Mouse (Mus musculus) brain, embryonic 14.5 days (tissue): ENCODE measurements around the gene Tekt3. TPM values are rescaled to one million over a fixed set of nuclear protein-coding genes. Genes with fewer than 3 reads are reported as not detected.

Experiments
- DNase-seq: peaks from one replicate; pipeline ENCODE4 v3.0.0-alpha.2; 2011; ENCODE audit warnings: low read depth
- CTCF ChIP-seq: fragments of 200-500 bp; IDR thresholded peaks from 2 replicates; pipeline ENCODE4 v1.5.1; 2012; ENCODE audit warnings: inconsistent platforms, mild to moderate bottlenecking, moderate library complexity, borderline replicate concordance; ENCODE audit not compliant: insufficient read depth, insufficient read length; ENCODE audit errors: extremely low read depth
- POLR2A ChIP-seq: fragments of 200-500 bp; IDR thresholded peaks from 2 replicates; pipeline ENCODE4 v1.6.1; 2012; ENCODE audit warnings: mild to moderate bottlenecking, inconsistent platforms, borderline replicate concordance; ENCODE audit not compliant: poor library complexity, insufficient read depth, insufficient read length, severe bottlenecking; ENCODE audit errors: extremely low read depth
- polyA plus RNA-seq: library from polyadenylated mRNA; depleted of rRNA; stranded (reverse); fragments of >200 nt; gene quantifications from 2 replicates; pipeline ENCODE4 v1.2.3, GENCODE M21; 2012

Tekt3 gene
- polyA plus RNA-seq, 1 experiment = not detected

DNA sequence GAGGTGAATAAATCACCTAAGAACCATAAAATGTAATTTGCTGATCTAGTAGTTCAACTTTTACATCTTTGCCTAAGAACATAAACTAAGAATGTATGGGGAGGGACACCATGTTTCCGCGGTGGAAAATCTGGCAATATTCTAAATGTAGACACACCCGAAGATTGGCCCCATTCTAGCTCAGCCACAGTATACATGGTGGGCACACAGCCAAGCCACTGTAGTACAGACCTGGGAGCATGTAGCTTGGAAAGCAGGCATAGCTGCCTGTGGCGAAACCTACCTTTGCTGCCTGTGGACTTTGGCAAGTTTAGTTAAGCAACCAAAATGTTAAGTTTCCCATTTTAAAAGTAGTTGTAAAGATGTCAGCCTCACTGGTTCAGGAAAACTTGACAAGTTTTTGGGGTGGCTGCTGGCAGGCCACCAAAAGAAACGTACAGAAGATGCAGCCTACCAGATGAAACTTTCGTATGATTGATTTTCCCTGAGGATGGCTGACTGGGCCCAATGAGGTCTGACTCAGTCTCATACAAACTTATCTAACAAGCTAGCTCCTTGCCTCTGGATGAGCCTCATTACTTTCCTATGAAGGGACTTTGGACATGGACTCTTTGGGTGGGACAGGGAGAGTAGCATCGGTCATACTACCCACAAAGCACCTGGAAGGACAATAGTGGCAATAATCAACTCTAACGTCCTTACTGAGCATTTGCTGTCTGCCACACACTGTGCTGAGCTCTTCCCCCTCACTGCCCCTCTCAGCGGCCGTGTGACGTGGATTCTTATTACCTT lies 25.8 kb upstream of the Tekt3 start:
- TF ChIP-seq CTCF = no peak
- DNase-seq = no peak

DNA sequence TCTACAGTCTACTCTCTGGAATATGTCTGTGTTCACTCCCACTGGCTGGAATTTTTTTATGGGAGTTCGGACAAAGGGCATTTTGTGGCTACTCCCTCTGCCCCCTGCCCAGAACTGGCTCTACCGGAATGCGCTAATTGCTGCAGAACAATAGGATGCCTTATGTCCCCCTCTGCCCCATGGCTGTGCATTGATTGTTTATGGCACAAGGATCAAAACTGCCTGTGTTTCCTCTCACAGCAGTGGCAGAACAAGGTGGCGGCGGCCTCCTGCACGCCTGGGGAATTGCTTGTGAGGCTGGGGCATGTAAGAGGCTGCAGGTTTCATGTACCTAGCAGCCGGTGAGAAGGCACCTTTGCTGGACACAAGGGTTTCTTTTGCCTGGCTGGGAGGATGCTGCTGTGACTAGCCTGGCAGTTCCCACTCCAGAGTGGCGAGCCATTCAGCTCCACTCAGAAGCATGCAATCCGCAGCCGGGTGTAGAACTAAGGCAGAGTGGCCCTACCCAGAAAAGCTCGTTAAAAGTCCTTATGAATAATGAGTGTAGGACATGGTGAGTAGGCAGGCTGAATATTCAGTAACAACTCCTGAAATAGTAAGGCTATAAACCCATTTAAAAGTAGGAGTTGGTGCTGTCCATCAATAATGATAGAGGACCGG lies 21.3 kb upstream of the Tekt3 start:
- no peak for TF ChIP-seq CTCF
- TF ChIP-seq POLR2A = no peak
- peak; percentile 24 for DNase-seq

DNA sequence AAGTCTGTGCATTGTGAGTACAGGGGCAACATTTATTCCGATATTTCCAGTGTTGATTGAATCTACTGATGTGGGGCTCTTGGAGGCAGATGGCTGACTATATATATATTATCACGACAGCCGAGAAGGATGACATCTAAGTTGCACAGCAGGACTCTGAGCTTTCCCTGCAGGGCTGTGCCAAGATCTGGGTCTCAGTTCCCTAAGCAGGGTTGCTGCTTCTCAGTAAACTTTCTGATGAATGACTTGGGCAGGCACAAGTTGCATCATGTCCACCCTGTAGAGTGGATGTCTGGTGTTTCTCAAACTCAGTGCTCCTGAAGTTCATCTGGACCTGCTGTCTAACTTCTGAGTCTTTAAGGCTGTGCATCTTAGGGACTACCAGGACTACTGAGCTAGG lies 15.7 kb upstream of the Tekt3 start:
- TF ChIP-seq CTCF (no peak), POLR2A (no peak)
- DNase-seq = no peak

DNA sequence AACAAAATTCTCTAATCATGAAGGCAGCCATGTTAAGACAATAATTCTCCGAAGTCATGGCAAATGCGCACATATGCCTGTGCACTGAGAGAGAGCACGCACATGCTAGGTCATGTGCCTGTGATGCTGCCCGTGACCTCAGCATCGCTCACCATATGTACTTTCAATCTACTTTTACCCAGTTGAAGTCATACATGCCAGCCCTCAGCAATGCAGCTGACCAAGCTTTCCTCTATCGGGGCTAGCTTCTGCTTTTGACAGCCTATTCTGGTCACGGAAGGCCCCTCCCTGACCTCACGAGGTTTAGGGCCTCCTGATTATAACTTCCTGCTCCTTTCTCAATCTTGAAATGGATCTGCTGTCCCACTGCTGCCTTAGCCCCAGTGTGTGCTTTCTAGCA lies 15.1 kb upstream of the Tekt3 start:
- DNase-seq = no peak
- no peak for TF ChIP-seq CTCF
- no peak for TF ChIP-seq POLR2A

DNA sequence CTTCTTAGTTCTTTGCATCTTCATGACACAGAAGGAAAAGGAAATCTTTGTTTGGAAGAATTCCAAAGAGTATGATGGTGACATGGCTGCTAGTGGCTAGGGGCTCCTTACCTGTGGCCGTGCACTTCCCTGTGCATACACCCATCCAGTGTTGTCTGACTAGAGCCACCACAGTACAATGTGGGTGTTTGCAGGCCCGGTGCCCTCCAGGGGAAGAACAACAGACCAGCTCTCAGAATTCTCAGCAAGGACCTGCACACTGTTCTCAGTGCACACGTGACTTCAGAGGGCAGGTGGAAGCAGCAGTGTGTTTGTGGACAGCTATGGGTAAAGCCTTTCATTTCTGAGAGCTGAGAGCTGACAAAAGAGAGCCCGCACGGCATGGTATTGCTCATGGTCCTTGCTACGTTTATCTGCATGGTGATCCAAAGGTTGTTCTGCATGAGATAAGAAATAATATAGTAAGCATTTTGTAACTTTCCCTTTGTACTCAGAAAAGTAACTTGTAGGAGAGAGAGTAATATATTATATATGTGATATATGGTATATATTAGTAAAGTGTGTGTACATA lies 11.0 kb upstream of the Tekt3 start:
- no peak for TF ChIP-seq CTCF
- TF ChIP-seq POLR2A = no peak
- DNase-seq = no peak

DNA sequence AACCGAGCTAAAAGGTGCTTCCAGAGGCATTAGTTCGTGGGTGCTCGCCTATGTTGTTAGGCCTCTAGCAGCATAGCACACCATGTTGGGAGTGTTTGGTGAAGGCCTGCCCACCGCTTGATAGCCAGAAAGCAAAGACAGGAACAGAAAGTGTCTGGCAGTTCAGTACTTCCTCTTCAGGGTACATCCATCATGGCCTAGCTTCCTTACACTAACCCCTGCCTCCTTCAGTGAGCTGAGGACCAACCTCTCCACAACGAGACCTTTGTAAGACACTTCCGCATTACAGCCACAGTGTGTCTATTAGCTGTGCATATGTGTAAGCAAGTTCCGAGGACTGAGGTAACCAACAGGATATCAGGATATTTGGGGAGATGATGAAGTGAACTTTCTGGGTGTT lies 10.4 kb upstream of the Tekt3 start:
- TF ChIP-seq POLR2A = no peak
- no peak for TF ChIP-seq CTCF
- no peak for DNase-seq

DNA sequence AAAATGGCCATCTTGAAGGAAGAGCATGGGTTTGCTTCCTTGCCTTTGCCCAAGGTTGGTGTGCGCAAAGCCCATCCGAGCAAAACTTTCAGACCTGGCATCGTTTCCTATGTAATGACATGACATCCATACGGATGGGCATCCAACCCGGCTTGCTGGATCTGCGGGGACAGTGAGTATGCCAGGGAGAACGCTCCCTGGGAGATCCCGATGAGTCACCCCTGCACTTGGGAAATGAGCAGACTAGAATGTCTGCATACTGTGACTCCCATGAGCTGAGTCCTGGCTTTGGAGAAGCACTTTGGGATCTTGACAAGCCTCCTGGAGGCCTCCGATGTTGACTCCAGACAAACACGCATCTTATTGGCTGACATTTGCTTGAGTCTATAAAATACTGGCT lies 9.5 kb upstream of the Tekt3 start:
- DNase-seq = no peak
- no peak for TF ChIP-seq POLR2A
- TF ChIP-seq CTCF = no peak

DNA sequence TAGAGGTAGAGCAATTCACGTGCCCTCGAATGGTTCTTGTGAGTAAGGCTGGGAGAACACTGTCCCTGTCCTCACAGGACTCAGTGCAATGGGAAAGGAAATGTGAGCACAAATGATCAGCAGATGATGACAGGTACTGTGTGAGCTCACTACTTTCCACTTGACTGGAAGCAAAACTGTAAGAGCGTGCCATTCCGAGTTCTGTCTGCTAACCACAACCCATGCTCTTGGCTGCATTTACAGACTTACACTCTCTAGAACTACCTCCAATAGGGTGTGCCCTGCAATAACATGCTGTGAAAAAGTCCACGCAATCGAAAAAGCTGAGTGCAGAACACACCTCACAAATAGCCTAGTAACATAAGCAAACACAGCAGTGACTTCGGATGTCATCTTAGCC lies 5.9 kb upstream of the Tekt3 start:
- no peak for DNase-seq
- TF ChIP-seq CTCF = no peak
- no peak for TF ChIP-seq POLR2A

DNA sequence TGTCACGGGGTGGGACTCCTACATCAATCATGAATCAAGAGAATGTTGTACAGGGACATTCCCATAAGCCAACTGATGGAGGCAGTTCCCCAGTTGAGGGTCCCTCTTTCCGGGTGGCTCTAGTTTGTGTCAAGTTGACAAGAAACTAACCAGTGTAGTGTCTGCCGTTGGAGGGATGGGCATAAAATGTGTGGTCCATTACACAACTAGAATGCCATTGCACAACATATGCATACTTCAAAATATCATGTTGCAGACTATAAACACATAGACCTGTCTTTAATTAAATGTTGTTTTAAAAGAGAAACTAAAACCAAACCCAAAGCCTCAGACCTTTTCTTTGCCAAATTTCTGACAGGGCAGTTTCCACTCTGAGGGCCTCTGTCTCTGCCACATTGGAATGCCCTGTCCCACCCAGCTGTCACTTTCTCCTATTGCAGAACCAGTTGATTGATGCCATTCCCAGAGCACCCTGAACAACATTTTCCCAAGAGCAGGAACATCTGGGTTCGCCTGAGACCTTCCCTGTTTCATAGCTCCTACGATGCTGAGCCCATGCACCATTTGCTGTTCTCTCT lies 3.0 kb upstream of the Tekt3 start:
- TF ChIP-seq CTCF (no peak), POLR2A (no peak)
- no peak for DNase-seq

DNA sequence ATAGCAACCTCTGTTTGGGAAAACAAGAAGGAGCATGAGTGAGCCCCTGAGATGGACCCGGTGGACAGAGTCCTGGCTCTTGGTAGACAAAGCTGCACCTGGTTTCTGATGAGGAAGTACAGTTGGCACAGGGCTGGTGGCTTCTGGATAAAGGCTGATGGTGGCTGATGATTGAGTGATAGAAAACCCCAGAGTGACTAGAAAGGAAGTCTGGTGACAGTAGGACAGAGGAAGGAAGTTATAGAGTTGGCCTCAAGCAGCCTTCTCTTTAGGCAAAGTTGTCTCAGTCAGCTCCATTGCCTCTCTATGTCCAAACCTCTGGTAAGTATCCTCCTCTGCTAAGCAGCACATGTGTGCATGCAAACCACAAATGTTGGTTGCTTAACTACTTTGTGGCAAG lies 1.5 kb upstream of the Tekt3 start:
- TF ChIP-seq CTCF (no peak), POLR2A (no peak)
- no peak for DNase-seq

DNA sequence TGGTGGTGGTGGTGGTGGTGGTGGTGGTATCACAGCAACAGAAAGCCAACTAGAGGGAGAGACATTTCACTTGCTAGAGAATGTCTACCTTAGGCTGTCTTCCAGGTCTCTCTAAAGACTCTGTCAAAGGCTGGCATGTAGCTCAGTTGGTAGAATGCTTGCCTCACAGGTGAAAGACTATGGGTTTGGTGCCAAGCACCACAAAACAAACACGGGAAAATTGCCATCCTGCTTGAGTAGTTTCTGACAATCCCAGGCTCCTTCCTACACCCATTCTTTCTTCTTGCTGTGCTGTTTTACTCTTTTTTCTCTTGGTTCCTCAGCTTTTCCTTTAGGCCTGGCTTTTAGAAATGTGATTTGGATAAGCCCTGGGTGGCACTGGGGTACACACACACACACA lies 5.1 kb downstream of the Tekt3 start:
- no peak for TF ChIP-seq CTCF
- no peak for TF ChIP-seq POLR2A
- no peak for DNase-seq

DNA sequence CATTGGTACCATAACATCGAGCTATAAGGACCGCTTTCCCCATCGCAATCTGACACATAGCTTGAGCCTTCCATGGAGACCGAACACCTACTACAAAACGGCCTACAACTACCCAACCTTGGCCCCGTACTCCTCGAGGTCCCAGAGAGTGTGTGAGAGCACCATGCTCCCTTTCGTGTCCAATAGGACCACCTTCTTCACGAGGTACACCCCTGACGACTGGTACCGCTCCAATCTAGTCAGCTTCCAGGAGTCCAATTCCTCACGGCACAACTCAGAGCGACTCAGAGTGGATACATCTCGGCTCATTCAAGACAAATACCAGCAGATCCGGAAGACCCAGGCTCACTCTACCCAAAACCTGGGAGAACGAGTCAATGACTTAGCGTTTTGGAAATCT lies 8.6 kb downstream of the Tekt3 start:
- no peak for DNase-seq
- TF ChIP-seq POLR2A = no peak

DNA sequence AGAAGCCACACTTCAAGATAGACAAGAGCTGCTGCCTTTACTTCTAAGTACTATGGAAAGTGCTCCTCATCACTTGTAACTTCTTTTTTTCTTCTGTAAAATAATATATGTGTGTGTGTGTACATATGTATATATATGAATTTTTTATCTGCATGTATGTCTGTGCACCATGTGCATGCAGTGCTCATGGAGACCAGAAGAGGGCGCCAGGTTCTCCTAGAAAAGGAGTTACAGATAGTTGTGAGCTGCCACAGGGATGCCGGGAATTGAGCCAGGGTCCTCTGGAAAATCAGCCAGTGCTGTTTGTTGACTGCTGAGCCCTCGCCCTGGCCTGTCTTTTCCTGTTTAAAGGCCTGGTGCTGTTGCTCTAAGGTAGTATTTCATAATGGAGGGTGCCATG lies 23.1 kb downstream of the Tekt3 start:
- TF ChIP-seq POLR2A (no peak), CTCF (peak; percentile 34; the same call in 1 of the 2 replicates)
- no peak for DNase-seq

DNA sequence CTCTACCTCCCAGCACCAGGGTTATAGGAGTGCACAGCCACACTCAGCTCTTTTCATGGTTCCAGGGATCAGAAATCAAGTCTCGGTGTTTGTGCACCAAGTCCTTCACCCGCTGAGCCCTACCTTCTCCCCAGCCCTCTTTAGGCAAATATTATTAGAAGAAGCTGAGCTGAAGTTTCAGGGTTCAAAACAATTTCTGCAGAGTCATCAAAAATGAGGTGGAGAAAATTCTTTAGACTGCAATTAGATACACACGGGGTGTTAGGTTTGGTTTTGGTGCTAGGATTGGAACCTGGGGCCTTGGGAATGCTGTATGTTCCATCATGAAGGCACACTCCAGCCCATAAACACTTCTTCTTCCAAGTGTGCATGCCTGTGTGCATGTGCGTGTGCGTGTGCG lies 27.2 kb downstream of the Tekt3 start:
- DNase-seq = no peak
- TF ChIP-seq CTCF (no peak), POLR2A (no peak)

DNA sequence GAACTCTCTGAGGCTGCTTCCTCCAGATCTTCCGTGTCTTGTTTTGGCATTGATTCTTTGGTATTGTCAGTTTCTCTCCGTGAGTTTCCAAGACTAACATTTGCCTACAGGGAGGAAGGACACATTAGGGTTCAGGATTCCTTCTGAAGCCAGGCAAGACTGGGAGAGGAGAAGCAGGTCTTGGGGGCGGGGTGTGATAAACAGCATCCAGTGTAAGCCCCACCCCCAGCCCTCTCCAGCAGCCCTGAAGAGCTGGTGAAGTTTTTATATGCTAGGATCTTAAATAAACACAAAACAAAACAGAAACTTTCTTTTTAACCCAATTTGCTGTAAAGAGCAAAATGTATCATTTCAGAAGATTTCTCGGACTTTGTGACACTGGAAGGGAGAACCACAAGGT lies 28.8 kb downstream of the Tekt3 start:
- no peak for TF ChIP-seq POLR2A
- TF ChIP-seq CTCF = no peak
- DNase-seq = no peak
